Mouse (Mus musculus) heart, adult 2 months (tissue): ENCODE data around the gene Yipf7. TPM values are rescaled to one million over a fixed set of nuclear protein-coding genes. Genes with fewer than 3 reads are reported as not detected.

ENCODE experiments used
- DNase-seq, 2 experiments: peaks; one replicate each; pipeline ENCODE4 v3.0.0; 2021
- H3K27ac ChIP-seq: fragments of 200-600 bp; 2 replicates; pipeline ENCODE4 v1.8.1; 2022
- H3K27me3 ChIP-seq: fragments of 200-500 bp; 2 replicates; pipeline ENCODE4 v1.6.1; 2012; ENCODE audit warnings: mild to moderate bottlenecking, low read length, inconsistent platforms, mixed read lengths; ENCODE audit not compliant: control insufficient read depth, insufficient read depth
- H3K36me3 ChIP-seq: fragments of 200-500 bp; 2 replicates; pipeline ENCODE4 v1.6.1; 2012; ENCODE audit warnings: low read length, inconsistent platforms; ENCODE audit not compliant: control insufficient read depth, insufficient read depth
- H3K4me1 ChIP-seq: fragments of 200-500 bp; 2 replicates; pipeline ENCODE4 v1.6.1; 2011; ENCODE audit warnings: low read length; ENCODE audit not compliant: control insufficient read depth, insufficient read depth
- H3K4me3 ChIP-seq: fragments of 200-600 bp; 2 replicates; pipeline ENCODE4 v1.8.1; 2022
- H3K79me2 ChIP-seq: fragments of 200-500 bp; replicated peaks from 2 replicates; pipeline ENCODE4 v1.6.1; 2012; ENCODE audit warnings: mild to moderate bottlenecking, inconsistent platforms, low read length, moderate library complexity, mixed read lengths; ENCODE audit not compliant: control insufficient read depth, insufficient read depth
- H3K9ac ChIP-seq: fragments of 200-500 bp; 2 replicates; pipeline ENCODE4 v1.6.1; 2012; ENCODE audit warnings: low read depth, mild to moderate bottlenecking, control low read depth, inconsistent platforms, low read length, mixed read lengths
- CTCF ChIP-seq: fragments of 200-600 bp; IDR thresholded peaks from 2 replicates; pipeline ENCODE4 v1.8.1; 2022; ENCODE audit warnings: antibody characterized with exemption, mild to moderate bottlenecking, moderate library complexity
- EP300 ChIP-seq: fragments of 200-500 bp; IDR thresholded peaks from 2 replicates; pipeline ENCODE4 v1.6.1; 2011; ENCODE audit warnings: low read depth, low read length, control low read depth; ENCODE audit not compliant: insufficient read depth
- POLR2A ChIP-seq: fragments of 200-500 bp; IDR thresholded peaks from 2 replicates; pipeline ENCODE4 v1.6.1; 2011; ENCODE audit warnings: mild to moderate bottlenecking, low read depth, low read length, control low read depth; ENCODE audit not compliant: insufficient read depth
- WGBS: fragments of 180-500 bp; shearing (Covaris S2); methylation state at CpG from one replicate; pipeline ENCODE4 v1.1.7; 2018; 5-methylcytosine and 5-hydroxymethylcytosine counted together
- intact Hi-C: fragments of 180-260 bp; cut with DNase I; formaldehyde crosslinking; loops from one replicate; pipeline ENCODE4 v1.15.1; 2025
- polyA plus RNA-seq: library from polyadenylated mRNA; depleted of rRNA; stranded (reverse); fragments of >200 nt; gene quantifications from 2 replicates; pipeline ENCODE4 v1.2.3, GENCODE M21; 2012
- total RNA-seq, 2 experiments: library from RNA; stranded (reverse); gene quantifications; 2 replicates each; pipeline ENCODE4 v1.2.3; 2021

Gene Yipf7
- total and polyA plus RNA-seq, 3 experiments = 164 to 211 (median 193) TPM

DNA sequence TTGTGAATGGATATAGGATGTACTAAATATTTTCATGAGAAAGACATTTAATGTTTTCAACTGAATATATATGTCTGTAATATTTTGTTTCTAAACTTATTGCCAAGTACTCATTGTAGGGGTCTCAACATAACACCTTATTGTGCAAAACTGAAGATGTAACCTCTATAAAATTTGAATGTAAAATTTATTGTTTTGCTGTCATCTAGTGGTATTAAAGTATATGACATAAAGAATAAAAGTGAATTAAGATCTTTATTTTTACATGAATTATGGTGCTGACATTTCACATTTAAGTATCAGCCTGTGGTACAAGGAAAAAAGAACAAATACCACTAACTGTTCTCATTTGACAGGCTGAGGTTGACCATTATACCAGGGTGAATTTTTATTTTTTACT, 18.5 kb downstream of the Yipf7 start:
- H3K4me1 ChIP-seq = no peaks in the 10 kb centered on the region
- H3K27me3 ChIP-seq = no peaks in the 10 kb centered on the region
- no peaks in the 10 kb centered on the region for H3K79me2 ChIP-seq
- no peak for DNase-seq
- no peak overlapping the region for H3K27ac ChIP-seq
- H3K36me3 ChIP-seq = no peaks in the 10 kb centered on the region; the same call in 1 of the 2 replicates
- no peak for TF ChIP-seq EP300
- TF ChIP-seq CTCF = 0 out of 2 replicates have a peak, but pooled peaks have one; percentile 8
- no peak overlapping the region for H3K4me3 ChIP-seq
- intact Hi-C loops = loop anchor here (10.0 kb wide), 1 partner anchor 1269 kb away; no protein-coding TSS in a partner anchor
- H3K9ac ChIP-seq = no peak overlapping the region

DNA sequence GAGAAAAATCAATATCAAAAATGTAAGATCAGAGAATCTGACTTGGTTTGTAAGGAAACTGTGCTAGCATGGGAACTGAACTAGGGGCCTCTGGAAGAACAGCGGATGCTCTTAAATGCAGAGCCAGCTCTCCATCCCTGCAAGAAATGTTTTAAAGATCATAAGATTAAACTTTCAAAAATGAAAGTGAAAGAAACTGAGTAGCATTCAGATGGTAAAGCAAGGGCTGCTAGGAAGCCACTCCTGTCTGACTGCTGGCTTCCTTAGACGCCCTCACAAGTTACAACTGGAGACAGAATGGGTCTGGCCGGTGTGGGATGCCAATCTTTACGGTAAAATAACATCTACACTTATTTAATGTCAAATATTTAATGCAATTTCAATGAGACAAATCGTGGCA, 20.4 kb downstream of the Yipf7 start:
- 50% methylated on average over 5 of the region's 5 CpGs for WGBS
- no peak for DNase-seq

DNA sequence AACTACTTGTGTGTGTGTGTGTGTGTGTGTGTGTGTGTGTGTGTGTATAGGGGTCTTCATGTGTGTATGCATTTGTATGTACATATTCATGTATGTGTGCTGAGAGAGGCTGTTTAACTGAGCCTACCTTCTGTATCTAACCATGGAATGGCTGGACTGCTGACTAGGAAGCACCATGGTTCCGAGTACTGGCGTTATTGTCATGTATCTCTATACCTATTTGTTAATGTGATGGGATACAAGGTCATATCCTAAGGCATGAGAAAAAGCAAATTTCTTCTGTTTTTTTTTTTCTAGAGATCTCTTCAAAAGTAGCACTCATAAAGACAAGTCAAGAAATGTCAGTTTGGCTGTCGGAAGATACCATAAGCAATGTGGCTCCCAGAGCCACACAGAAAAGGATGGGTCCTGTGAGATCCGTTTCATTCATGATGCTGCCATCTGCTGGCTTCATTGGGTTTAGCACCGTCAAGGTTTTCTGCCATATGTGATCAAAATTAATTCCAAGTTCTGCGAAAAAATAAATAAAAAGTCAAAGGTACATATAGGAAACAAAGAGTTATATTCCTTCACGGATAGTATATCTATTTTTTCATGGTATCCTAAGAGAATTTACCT, 21.7 kb downstream of the Yipf7 start:
- intact Hi-C loops = loop anchor here (10.0 kb wide), 1 partner anchor 1266 kb away; no protein-coding TSS in a partner anchor
- H3K27ac ChIP-seq = no peak overlapping the region
- H3K9ac ChIP-seq = no peak overlapping the region
- H3K79me2 ChIP-seq = no peaks in the 10 kb centered on the region
- DNase-seq = peak in 1 of 2 experiments; percentile 28
- H3K36me3 ChIP-seq = no peaks in the 10 kb centered on the region; the same call in 1 of the 2 replicates
- H3K4me1 ChIP-seq = no peaks in the 10 kb centered on the region
- no peaks in the 10 kb centered on the region for H3K27me3 ChIP-seq
- 36% methylated on average over 7 of the region's 7 CpGs for WGBS
- no peak for TF ChIP-seq POLR2A
- peak; percentile 77 for TF ChIP-seq CTCF
- H3K4me3 ChIP-seq = no peak overlapping the region

More for the DNA sequence above, 20.4 kb downstream of the Yipf7 start:
- intact Hi-C loops = loop anchor here (10.0 kb wide), 1 partner anchor 1267 kb away; no protein-coding TSS in a partner anchor
- no peak for TF ChIP-seq CTCF
- H3K4me3 ChIP-seq = no peak overlapping the region
- H3K27ac ChIP-seq = no peak overlapping the region
- no peaks in the 10 kb centered on the region for H3K4me1 ChIP-seq
- no peaks in the 10 kb centered on the region for H3K79me2 ChIP-seq
- no peaks in the 10 kb centered on the region for H3K27me3 ChIP-seq
- H3K9ac ChIP-seq = no peak overlapping the region
- H3K36me3 ChIP-seq = no peaks in the 10 kb centered on the region; the same call in 1 of the 2 replicates

DNA sequence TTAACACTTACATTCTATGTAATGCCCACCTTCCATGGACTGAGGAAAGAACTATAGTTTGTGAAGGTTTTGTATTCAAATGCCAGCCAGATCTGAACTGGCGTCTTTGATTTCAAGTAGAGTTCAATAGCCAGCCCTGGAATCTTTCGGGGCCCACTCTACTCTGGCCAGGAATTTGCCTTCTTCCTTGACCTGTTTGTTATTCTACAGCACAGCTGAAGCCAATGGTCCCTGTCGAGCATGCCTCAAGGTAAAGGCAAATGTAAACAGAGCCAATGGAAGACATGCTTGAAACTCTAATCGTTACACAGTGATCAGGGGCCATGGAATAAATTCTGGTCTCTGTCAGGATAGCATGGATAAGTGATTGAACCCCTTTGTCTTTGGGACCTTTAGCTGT, 30.2 kb downstream of the Yipf7 start:
- WGBS = 76% methylated on average over 4 of the region's 4 CpGs
- Histone ChIP-seq H3K27ac (no peak overlapping the region), H3K9ac (no peak overlapping the region), H3K4me1 (no peaks in the 10 kb centered on the region), H3K79me2 (no peaks in the 10 kb centered on the region), H3K36me3 (no peaks in the 10 kb centered on the region), H3K4me3 (no peak overlapping the region), H3K27me3 (no peaks in the 10 kb centered on the region)
- TF ChIP-seq POLR2A = no peak
- no peak for TF ChIP-seq EP300
- TF ChIP-seq CTCF = no peak
- intact Hi-C loops = no loop called here
- DNase-seq = no peak

DNA sequence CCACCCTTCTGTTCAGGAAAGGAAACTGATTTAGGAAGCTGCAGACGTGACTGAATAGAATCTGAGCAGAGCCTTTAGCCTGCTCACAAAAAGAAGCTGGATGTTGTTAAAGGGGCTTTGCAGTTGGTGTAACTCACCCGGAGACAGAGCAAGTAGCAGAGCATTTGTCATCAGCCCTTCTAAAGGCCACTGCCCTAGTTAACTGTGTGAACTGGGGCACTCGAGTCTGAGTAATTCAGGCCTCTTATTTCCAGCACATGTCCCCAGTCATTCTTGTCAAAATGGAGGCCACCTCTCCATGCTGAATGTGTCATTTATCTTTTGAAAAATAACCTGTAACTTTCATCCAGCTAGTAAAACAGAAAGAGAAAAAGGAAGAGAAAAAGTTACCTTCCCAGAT, 30.8 kb downstream of the Yipf7 start:
- Histone ChIP-seq H3K4me3 (no peak overlapping the region), H3K4me1 (no peaks in the 10 kb centered on the region), H3K27me3 (no peaks in the 10 kb centered on the region), H3K9ac (no peak overlapping the region), H3K79me2 (no peaks in the 10 kb centered on the region), H3K36me3 (no peaks in the 10 kb centered on the region), H3K27ac (no peak overlapping the region)
- no peak for DNase-seq
- no peak for TF ChIP-seq CTCF
- no peak for TF ChIP-seq POLR2A
- no peak for TF ChIP-seq EP300
- intact Hi-C loops = no loop called here
- 56% methylated on average over 3 of the region's 3 CpGs for WGBS

DNA sequence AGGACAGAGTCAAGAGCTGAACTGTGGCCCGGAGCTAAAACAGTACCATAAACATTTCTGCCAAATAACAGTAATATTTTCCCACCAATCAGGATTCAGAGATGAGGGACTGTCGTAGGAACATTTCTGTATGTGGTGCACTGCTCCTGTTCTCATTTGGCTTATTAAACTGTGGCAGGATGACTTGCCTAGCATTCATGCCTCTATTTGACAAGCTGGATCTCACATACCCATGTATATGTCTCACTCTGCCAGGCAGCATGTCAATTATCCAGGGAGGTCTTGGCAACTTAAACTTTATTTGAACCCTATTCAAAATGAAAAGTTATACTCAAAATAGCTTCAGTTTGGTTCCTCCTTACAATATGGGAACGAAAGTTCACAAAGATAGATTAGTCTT, 35.4 kb downstream of the Yipf7 start:
- no peaks in the 10 kb centered on the region for H3K36me3 ChIP-seq
- WGBS = 73% methylated on average over 3 of the region's 3 CpGs
- H3K79me2 ChIP-seq = no peaks in the 10 kb centered on the region
- H3K27ac ChIP-seq = no peak overlapping the region
- no peaks in the 10 kb centered on the region for H3K4me1 ChIP-seq
- no peak for DNase-seq
- no peaks in the 10 kb centered on the region for H3K27me3 ChIP-seq
- no peak overlapping the region for H3K9ac ChIP-seq
- intact Hi-C loops = no loop called here
- no peak overlapping the region for H3K4me3 ChIP-seq
- TF ChIP-seq POLR2A (no peak), CTCF (no peak), EP300 (no peak)
